8 mouse cellular contexts compared by ENCODE assay signal in the genomic region with DNA sequence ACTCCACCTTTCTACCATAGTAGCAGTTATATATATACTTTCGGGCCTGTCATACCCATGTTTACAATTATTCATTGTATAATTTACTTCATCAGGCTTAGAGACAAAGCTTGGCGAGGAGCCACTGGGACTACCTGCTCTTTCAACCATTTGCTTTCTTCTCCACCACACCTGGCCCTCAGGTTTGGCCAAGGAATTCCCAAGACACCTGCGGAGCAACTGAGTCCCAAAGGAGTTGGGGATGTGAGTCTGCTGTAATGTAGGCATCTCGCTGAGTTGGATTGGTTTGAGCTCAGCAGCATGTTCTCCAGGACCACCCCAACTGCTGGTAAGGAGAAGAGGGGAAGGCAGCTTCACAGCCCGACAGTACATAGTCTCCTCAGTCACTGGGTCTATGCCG. TPM values are rescaled to one million over a fixed set of nuclear protein-coding genes. Genes with fewer than 3 reads are reported as not detected.
DNase-seq lines count a peak whose midpoint lies in the region; ATAC-seq lines count a peak whose summit lies in the region.

A gene (plus strand): TSS at position 239 of the 400 bp plus-strand sequence.

- intact Hi-C loops in left cerebral cortex, postnatal 4 days (cut with DNase I) = no loop called here

- H3K27me3 ChIP-seq in lung, embryonic 16.5 days (ENCODE audit: control insufficient read depth, insufficient read depth, low read depth, low read length) = no peaks in the 10 kb centered on the region
- no peaks in the 10 kb centered on the region for H3K27me3 ChIP-seq in embryonic facial prominence, embryonic 13.5 days
- H3K27me3 ChIP-seq in heart, embryonic 16.5 days (ENCODE audit: control insufficient read depth, insufficient read depth, low read length) = no peaks in the 10 kb centered on the region
- no peaks in the 10 kb centered on the region for H3K27me3 ChIP-seq in neural tube, embryonic 14.5 days (ENCODE audit: control insufficient read depth, insufficient read depth, low read length)

- peaks cover 16% of the 10 kb centered on the region for H3K4me1 ChIP-seq in lung, embryonic 16.5 days (replicated peaks; ENCODE audit: control insufficient read depth, insufficient read depth, low read length)
- peaks cover 20% of the 10 kb centered on the region for H3K4me1 ChIP-seq in embryonic facial prominence, embryonic 13.5 days
- H3K4me1 ChIP-seq in heart, embryonic 16.5 days (ENCODE audit: control insufficient read depth, insufficient read depth, low read length) = peaks cover 16% of the 10 kb centered on the region
- peaks cover 10% of the 10 kb centered on the region for H3K4me1 ChIP-seq in neural tube, embryonic 14.5 days (ENCODE audit: control insufficient read depth, insufficient read depth, low read length)

- WGBS in lung, embryonic 16.5 days = 86% methylated on average over 6 of the region's 6 CpGs
- WGBS in embryonic facial prominence, embryonic 13.5 days = 88% methylated on average over 6 of the region's 6 CpGs
- 79% methylated on average over 6 of the region's 6 CpGs for WGBS in heart, embryonic 16.5 days
- WGBS in neural tube, embryonic 14.5 days = 90% methylated on average over 6 of the region's 6 CpGs

- no peaks in the 10 kb centered on the region for H3K9me3 ChIP-seq in lung, embryonic 16.5 days (ENCODE audit: control insufficient read depth, low read length)
- H3K9me3 ChIP-seq in embryonic facial prominence, embryonic 13.5 days = no peaks in the 10 kb centered on the region
- H3K9me3 ChIP-seq in heart, embryonic 16.5 days (replicated peaks; ENCODE audit: control insufficient read depth, low read length) = no peaks in the 10 kb centered on the region
- H3K9me3 ChIP-seq in neural tube, embryonic 14.5 days (ENCODE audit: control insufficient read depth, low read length) = no peaks in the 10 kb centered on the region

- no peak for ATAC-seq in lung, embryonic 16.5 days (ENCODE audit: low read depth)
- ATAC-seq in embryonic facial prominence, embryonic 13.5 days (ENCODE audit: insufficient number of reproducible peaks, insufficient read depth, low FRiP score, low TSS enrichment, low read depth) = no peak
- ATAC-seq in heart, embryonic 16.5 days (replicated peaks; ENCODE audit: extremely low read depth, insufficient read depth, low FRiP score) = no peak
- ATAC-seq in neural tube, embryonic 14.5 days (ENCODE audit: low read depth) = no peak

- H3K4me3 ChIP-seq in lung, embryonic 16.5 days (ENCODE audit: low read length) = peak within 1 kb of the TSS; percentile 96
- peak within 1 kb of the TSS; percentile 99 for H3K4me3 ChIP-seq in embryonic facial prominence, embryonic 13.5 days
- H3K4me3 ChIP-seq in heart, embryonic 16.5 days (ENCODE audit: low read length) = peak within 1 kb of the TSS; percentile 79
- peak within 1 kb of the TSS; percentile 99 for H3K4me3 ChIP-seq in neural tube, embryonic 14.5 days (ENCODE audit: low read depth, low read length)

- H3K36me3 ChIP-seq in lung, embryonic 16.5 days (ENCODE audit: control insufficient read depth, insufficient read depth, low read length) = peaks cover 2% of the 10 kb centered on the region; the same call in 1 of the 2 replicates
- peaks cover 5% of the 10 kb centered on the region; the same call in 1 of the 2 replicates for H3K36me3 ChIP-seq in embryonic facial prominence, embryonic 13.5 days
- no peaks in the 10 kb centered on the region; the same call in 1 of the 2 replicates for H3K36me3 ChIP-seq in heart, embryonic 16.5 days (ENCODE audit: control insufficient read depth, insufficient read depth)
- peaks cover 3% of the 10 kb centered on the region; the same call in 1 of the 2 replicates for H3K36me3 ChIP-seq in neural tube, embryonic 14.5 days (ENCODE audit: control insufficient read depth, insufficient read depth, low read length)

- DNase-seq in lung, postnatal 4 days = no peak
- DNase-seq in left cerebral cortex, postnatal 4 days = no peak
- no peak for DNase-seq in retina, embryonic 14.5 days (ENCODE audit: low spot score)
- DNase-seq in kidney, postnatal 25 days = no peak

- peak within 1 kb of the TSS; percentile 77 for H3K4me2 ChIP-seq in lung, embryonic 16.5 days (ENCODE audit: low read depth, low read length)
- H3K4me2 ChIP-seq in embryonic facial prominence, embryonic 13.5 days = peak within 1 kb of the TSS; percentile 70
- peak within 1 kb of the TSS; percentile 72 for H3K4me2 ChIP-seq in heart, embryonic 16.5 days (ENCODE audit: low read depth, low read length)
- H3K4me2 ChIP-seq in neural tube, embryonic 14.5 days (ENCODE audit: low read depth, low read length) = peak within 1 kb of the TSS; percentile 46; the same call in 1 of the 2 replicates

- H3K9ac ChIP-seq in lung, embryonic 16.5 days (ENCODE audit: low read length) = peak within 1 kb of the TSS; percentile 51
- H3K9ac ChIP-seq in embryonic facial prominence, embryonic 13.5 days = peak within 1 kb of the TSS; percentile 98
- H3K9ac ChIP-seq in heart, embryonic 16.5 days (ENCODE audit: low read length) = 0 out of 2 replicates have a peak within 1 kb of the TSS, but pooled peaks have one; percentile 51
- no peak within 1 kb of the TSS for H3K9ac ChIP-seq in neural tube, embryonic 14.5 days (replicated peaks; ENCODE audit: low read depth, low read length)

- no peak within 1 kb of the TSS for H3K27ac ChIP-seq in lung, embryonic 16.5 days (ENCODE audit: low read length)
- H3K27ac ChIP-seq in embryonic facial prominence, embryonic 13.5 days = no peak within 1 kb of the TSS
- H3K27ac ChIP-seq in heart, embryonic 16.5 days (ENCODE audit: low read length) = no peak within 1 kb of the TSS; the same call in 1 of the 2 replicates
- no peak within 1 kb of the TSS for H3K27ac ChIP-seq in neural tube, embryonic 14.5 days (ENCODE audit: low read depth, low read length)

RNA-seq across cellular contexts. Expression of the gene that starts here (rescaled TPM):
- 151 and 152 TPM in 2 replicates for polyA plus RNA-seq in lung, embryonic 16.5 days (2015; fragmentation: Nextera tagmentation; extraction: Ambion mirVana)
- polyA plus RNA-seq in embryonic facial prominence, embryonic 13.5 days (2015; fragmentation: Nextera tagmentation; extraction: Ambion mirVana) = 168 and 193 TPM in 2 replicates
- 184 and 213 TPM in 2 replicates for polyA plus RNA-seq in heart, embryonic 16.5 days (2015; fragmentation: Nextera tagmentation; extraction: Ambion mirVana)
- 10 to 100 TPM; 60.9 to 67.9 TPM for total RNA-seq in left cerebral cortex, postnatal 4 days (2021)
- 145 and 151 TPM in 2 replicates for polyA plus RNA-seq in neural tube, embryonic 14.5 days (2014; fragmentation: Nextera tagmentation; extraction: Ambion mirVana)
